Mouse (Mus musculus): ENCODE results near the gene Pcnx4.

Pcnx4 gene

GRCm38 (mm10) chr12:72536021-72536597 lies at the start of gene Pcnx4:
Gene Pcnx4 (plus strand): TSS chr12:72536383.
- peak; percentile 97 to 99 for DNase-seq

GRCm38 (mm10) chr12:72487498-72487897 lies 48.7 kb upstream of the Pcnx4 start:
- no peak for DNase-seq

- DNase-seq: no peak
Observed at GRCm38 (mm10) chr12:72489995-72490394, 46.2 kb upstream of the Pcnx4 start.

- no peak for DNase-seq
Observed at GRCm38 (mm10) chr12:72491063-72491719, 45.0 kb upstream of the Pcnx4 start.

- DNase-seq: no peak
Observed at GRCm38 (mm10) chr12:72496866-72497600, 39.1 kb upstream of the Pcnx4 start.

- no peak for DNase-seq
Observed at GRCm38 (mm10) chr12:72509606-72510005, 26.6 kb upstream of the Pcnx4 start.

GRCm38 (mm10) chr12:72515446-72515845 lies 20.7 kb upstream of the Pcnx4 start:
- peak; percentile 59 to 78 for DNase-seq

GRCm38 (mm10) chr12:72518114-72518728 lies 18.0 kb upstream of the Pcnx4 start:
- DNase-seq: no peak

- DNase-seq: peak in 1 of 2 experiments; percentile 34
Observed at GRCm38 (mm10) chr12:72519352-72519751, 16.8 kb upstream of the Pcnx4 start.

- no peak for DNase-seq
Observed at GRCm38 (mm10) chr12:72519855-72520254, 16.3 kb upstream of the Pcnx4 start.

- peak; percentile 85 for DNase-seq
Observed at GRCm38 (mm10) chr12:72520645-72521044, 15.5 kb upstream of the Pcnx4 start.

- DNase-seq: no peak
Observed at GRCm38 (mm10) chr12:72525588-72525987, 10.6 kb upstream of the Pcnx4 start.

GRCm38 (mm10) chr12:72532303-72532702 lies 3.9 kb upstream of the Pcnx4 start:
- DNase-seq: peak; percentile 40 to 50

- no peak for DNase-seq
Observed at GRCm38 (mm10) chr12:72533986-72534385, 2.2 kb upstream of the Pcnx4 start.

- peak; percentile 44 to 45 for DNase-seq
Observed at GRCm38 (mm10) chr12:72535599-72535998, 584 bp upstream of the Pcnx4 start.

GRCm38 (mm10) chr12:72538571-72538970 lies 2.4 kb downstream of the Pcnx4 start:
- DNase-seq: no peak

GRCm38 (mm10) chr12:72554347-72554746 lies 18.2 kb downstream of the Pcnx4 start:
- DNase-seq: no peak

GRCm38 (mm10) chr12:72564281-72564795 lies 28.2 kb downstream of the Pcnx4 start:
- no peak for DNase-seq

GRCm38 (mm10) chr12:72582021-72582420 lies 45.8 kb downstream of the Pcnx4 start:
- DNase-seq: no peak

- no peak for DNase-seq
Observed at GRCm38 (mm10) chr12:72583099-72583498, 46.9 kb downstream of the Pcnx4 start.

- DNase-seq: no peak
Observed at GRCm38 (mm10) chr12:72585339-72585738, 49.2 kb downstream of the Pcnx4 start.

- no peak for DNase-seq
Observed at GRCm38 (mm10) chr12:72592991-72593390, 56.8 kb downstream of the Pcnx4 start.

- DNase-seq: no peak
Observed at GRCm38 (mm10) chr12:72594001-72594400, 57.8 kb downstream of the Pcnx4 start.

Measured in cerebellum, postnatal 10 days (tissue).